Mouse (Mus musculus) testis, adult 2 months (tissue): Measurements from ENCODE around the gene Ncf2.

Source experiments
- CTCF ChIP-seq: fragments of 200-500 bp; IDR thresholded peaks from 2 replicates; pipeline ENCODE4 v1.5.1; 2012; ENCODE audit warnings: low read depth, mild to moderate bottlenecking, inconsistent platforms, low read length, moderate library complexity; ENCODE audit not compliant: control insufficient read depth, insufficient read depth, insufficient replicate concordance
- POLR2A ChIP-seq: fragments of 200-500 bp; IDR thresholded peaks from 2 replicates; pipeline ENCODE4 v1.6.1; 2012; ENCODE audit warnings: low read depth, mild to moderate bottlenecking, inconsistent platforms, low read length, moderate library complexity; ENCODE audit not compliant: control insufficient read depth

DNA sequence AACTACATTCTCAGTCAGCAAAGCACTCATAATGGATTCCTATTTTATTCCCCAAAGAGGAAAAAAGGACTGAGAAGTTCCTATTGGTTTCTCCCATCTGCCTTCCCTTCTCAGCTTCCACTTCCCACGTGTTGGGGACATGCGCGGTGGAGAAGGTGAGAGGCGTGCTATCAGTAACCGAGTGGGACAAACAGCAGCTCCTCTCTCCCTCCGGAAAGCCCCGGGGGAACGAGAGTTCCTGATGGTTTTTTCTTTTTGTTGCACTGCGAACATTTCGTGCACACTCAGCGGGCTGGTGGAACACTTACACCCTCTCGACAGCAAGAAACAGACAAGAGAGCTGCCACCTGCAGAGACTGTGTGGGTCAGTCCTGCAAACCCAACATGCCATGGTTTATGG, 38.8 kb downstream of the Ncf2 start:
- TF ChIP-seq POLR2A (no peak), CTCF (no peak)
